Mouse (Mus musculus): ENCODE results near the gene Gsk3b.

DNA sequence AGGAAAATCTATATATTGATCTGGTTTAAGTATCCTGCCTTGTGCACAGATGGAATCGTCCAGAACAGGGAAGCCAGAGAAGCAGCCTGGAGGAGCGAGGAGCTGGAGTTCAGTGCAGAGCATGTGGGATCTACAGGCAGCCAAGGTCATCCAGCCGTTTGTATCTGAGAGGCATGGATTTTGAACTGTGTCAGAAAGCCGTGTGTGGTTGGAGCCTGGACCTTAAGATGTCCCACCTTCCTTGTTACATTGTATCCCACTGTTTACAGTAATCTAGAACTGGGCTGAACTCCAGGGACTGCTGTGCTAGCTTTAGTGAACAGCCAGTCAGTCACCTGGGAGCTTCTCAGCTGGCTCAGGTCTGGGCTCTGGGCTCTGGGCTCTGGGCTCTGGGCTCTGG, 197.7 kb downstream of the Gsk3b start:
- TF ChIP-seq EP300 (IDR thresholded peaks at IDR 0.05; ENCODE audit: low read depth) (no peak), CTCF (IDR thresholded peaks at IDR 0.05; ENCODE audit: low read depth) (no peak)

Measured in heart, postnatal 0 days (tissue).